Mouse (Mus musculus): ENCODE data around the gene Rbm20.

- TF ChIP-seq CTCF (conservative IDR thresholded peaks at IDR 0.05 in 1 of 2, IDR thresholded peaks at IDR 0.05 in 1 of 2; ENCODE audit: low read depth in 2 of 2, low read length in 2 of 2): no peak
- TF ChIP-seq MYC (IDR thresholded peaks at IDR 0.05; ENCODE audit: low read depth, low read length): no peak
- no peak for TF ChIP-seq KAT2A (IDR thresholded peaks at IDR 0.05; ENCODE audit: insufficient replicate concordance, low read length)
Observed at GRCm38 (mm10) chr19:53868125-53868524, 191.0 kb downstream of the Rbm20 start.

All from CH12.LX (cell line).